Mouse (Mus musculus) hindbrain, embryonic 11.5 days (tissue): Measurements from ENCODE around the gene Kcnq1. TPM values are rescaled to one million over a fixed set of nuclear protein-coding genes. Genes with fewer than 3 reads are reported as not detected.

ENCODE experiments used
- ATAC-seq: fragments of 200-750 bp; cut with Nextera tagmentation; 2 replicates; pipeline ENCODE4 v1.8.0; 2017; ENCODE audit warnings: mild to moderate bottlenecking, moderate TSS enrichment, moderate library complexity; ENCODE audit not compliant: low FRiP score
- DNase-seq: peaks from one replicate; pipeline ENCODE4 v3.0.0-alpha.2; 2015; ENCODE audit warnings: low spot score
- H3K27ac ChIP-seq: fragments of 300-500 bp; sonication (generic); 2 replicates; pipeline ENCODE4 v1.5.1; 2014; ENCODE audit warnings: mild to moderate bottlenecking, low read depth, low read length
- H3K27me3 ChIP-seq: fragments of 300-500 bp; sonication (generic); 2 replicates; pipeline ENCODE4 v1.6.1; 2014; ENCODE audit warnings: mild to moderate bottlenecking, low read length, moderate library complexity, mixed read lengths; ENCODE audit not compliant: control insufficient read depth, insufficient read depth
- H3K36me3 ChIP-seq: fragments of 300-500 bp; sonication (generic); 2 replicates; pipeline ENCODE4 v1.6.1; 2014; ENCODE audit warnings: mild to moderate bottlenecking, low read length, moderate library complexity, mixed read lengths; ENCODE audit not compliant: control insufficient read depth, insufficient read depth
- H3K4me1 ChIP-seq: fragments of 300-500 bp; sonication (generic); replicated peaks from 2 replicates; pipeline ENCODE4 v1.6.1; 2014; ENCODE audit warnings: low read length, mixed read lengths; ENCODE audit not compliant: control insufficient read depth, insufficient read depth
- H3K4me2 ChIP-seq: fragments of 300-500 bp; sonication (generic); replicated peaks from 2 replicates; pipeline ENCODE4 v1.6.1; 2014; ENCODE audit warnings: mild to moderate bottlenecking, low read depth, low read length
- H3K4me3 ChIP-seq: fragments of 300-500 bp; sonication (generic); 2 replicates; pipeline ENCODE4 v1.5.1; 2014; ENCODE audit warnings: low read depth, low read length
- H3K9ac ChIP-seq: fragments of 300-500 bp; sonication (generic); 2 replicates; pipeline ENCODE4 v1.6.1; 2014; ENCODE audit warnings: low read depth, low read length
- H3K9me3 ChIP-seq: fragments of 300-500 bp; sonication (generic); 2 replicates; pipeline ENCODE4 v1.6.1; 2016; ENCODE audit warnings: low read length; ENCODE audit not compliant: control insufficient read depth
- WGBS: fragments of 180-500 bp; shearing (Covaris S2); extraction: QIAGEN DNeasy Blood & Tissue Kit; methylation state at CpG from one replicate; pipeline ENCODE4 v1.1.7; 2014; 5-methylcytosine and 5-hydroxymethylcytosine counted together
- polyA plus RNA-seq: library from polyadenylated mRNA; unstranded; fragments of >200 nt; fragmentation: Nextera tagmentation; extraction: Ambion mirVana; gene quantifications from 2 replicates; pipeline ENCODE4 v1.2.1, GENCODE M21; 2014

Kcnq1 gene
- polyA plus RNA-seq, 1 experiment from 2014 or later, result 1.7 TPM

DNA sequence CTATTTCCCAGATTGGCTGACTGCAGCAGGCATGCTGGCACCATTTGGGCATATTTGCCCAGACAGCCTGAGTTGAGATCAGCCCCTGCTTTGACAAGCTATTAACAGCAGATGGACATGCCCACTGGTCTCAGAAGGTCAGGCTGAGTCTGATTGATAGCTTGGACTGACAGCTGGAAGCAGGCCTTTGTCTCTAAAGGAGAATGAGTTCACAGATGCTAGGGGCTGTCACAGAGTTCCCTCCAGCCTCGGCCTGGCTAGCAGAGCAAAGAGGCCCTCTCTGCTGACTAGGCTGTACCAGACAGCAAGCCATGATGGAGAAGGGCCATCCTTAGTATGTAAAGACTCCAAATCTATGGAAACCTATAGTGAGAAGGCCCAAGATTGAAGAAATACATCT lies 280.5 kb downstream of the Kcnq1 start:
- DNase-seq (peak; percentile 38), ATAC-seq (peak; percentile 50)
- 0% methylated on average over 1 of the region's 1 CpGs for WGBS
- H3K27me3 ChIP-seq, result no peaks in the 10 kb centered on the region
- H3K9me3 ChIP-seq, result no peaks in the 10 kb centered on the region
- H3K4me1 ChIP-seq, result peaks cover 2% of the 10 kb centered on the region; the same call in 1 of the 2 replicates
- H3K36me3 ChIP-seq, result no peaks in the 10 kb centered on the region
- no peak overlapping the region for H3K4me2 ChIP-seq
- peak overlapping the region; percentile 30; the same call in 1 of the 2 replicates for H3K27ac ChIP-seq
- no peak overlapping the region for H3K4me3 ChIP-seq
- no peak overlapping the region for H3K9ac ChIP-seq

DNA sequence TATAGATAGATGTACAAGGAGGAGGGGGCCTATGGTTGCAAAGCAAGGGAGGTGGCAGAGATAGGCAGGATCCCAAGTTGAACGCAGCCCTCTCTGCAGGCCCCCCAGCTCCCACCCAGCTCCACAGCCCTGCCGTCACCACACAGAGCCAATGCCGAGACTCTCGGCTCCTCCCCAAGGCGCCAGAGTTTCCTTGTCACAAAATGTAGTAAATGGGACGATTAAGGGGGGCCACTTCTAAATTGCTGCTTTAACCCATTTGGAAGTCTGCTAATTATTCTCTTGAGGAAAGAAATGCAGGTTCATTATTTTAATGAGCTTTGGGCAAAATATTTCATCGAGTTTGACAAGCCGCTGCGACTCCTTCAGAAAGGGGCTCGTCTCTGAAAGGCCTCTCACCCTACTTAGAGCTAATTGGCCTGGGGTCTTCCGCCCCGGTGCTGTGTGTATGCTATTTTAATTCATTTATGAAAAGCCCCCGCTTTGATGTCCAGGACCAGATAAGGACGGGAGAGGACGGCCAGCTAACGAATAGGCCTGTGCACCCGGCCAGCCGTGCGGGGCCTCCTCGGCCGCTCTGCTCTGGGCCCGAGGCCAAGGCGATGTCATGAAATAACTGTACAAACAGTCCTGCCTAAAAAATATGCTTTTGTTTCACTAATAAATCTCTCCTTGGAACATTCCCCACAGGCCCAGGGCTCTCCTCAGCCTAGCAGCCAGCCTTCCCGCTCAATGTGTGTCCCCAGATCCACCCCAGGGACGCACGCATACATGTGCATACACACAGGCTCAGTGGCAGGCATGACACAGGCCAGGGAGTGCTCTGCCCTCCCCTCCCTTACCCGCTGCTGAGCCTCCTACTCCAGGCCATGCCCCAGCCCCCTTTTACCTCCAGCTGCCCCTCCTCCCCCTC lies 282.9 kb downstream of the Kcnq1 start:
- WGBS, result 72% methylated on average over 27 of the region's 27 CpGs
- no peak overlapping the region for H3K4me2 ChIP-seq
- no peak overlapping the region for H3K4me3 ChIP-seq
- peak; percentile 55 for ATAC-seq
- no peaks in the 10 kb centered on the region for H3K27me3 ChIP-seq
- H3K36me3 ChIP-seq, result no peaks in the 10 kb centered on the region
- no peak for DNase-seq
- H3K9ac ChIP-seq, result no peak overlapping the region
- H3K9me3 ChIP-seq, result no peaks in the 10 kb centered on the region
- peak overlapping the region; percentile 24; the same call in 1 of the 2 replicates for H3K27ac ChIP-seq
- H3K4me1 ChIP-seq, result peaks cover 2% of the 10 kb centered on the region; the same call in 1 of the 2 replicates

DNA sequence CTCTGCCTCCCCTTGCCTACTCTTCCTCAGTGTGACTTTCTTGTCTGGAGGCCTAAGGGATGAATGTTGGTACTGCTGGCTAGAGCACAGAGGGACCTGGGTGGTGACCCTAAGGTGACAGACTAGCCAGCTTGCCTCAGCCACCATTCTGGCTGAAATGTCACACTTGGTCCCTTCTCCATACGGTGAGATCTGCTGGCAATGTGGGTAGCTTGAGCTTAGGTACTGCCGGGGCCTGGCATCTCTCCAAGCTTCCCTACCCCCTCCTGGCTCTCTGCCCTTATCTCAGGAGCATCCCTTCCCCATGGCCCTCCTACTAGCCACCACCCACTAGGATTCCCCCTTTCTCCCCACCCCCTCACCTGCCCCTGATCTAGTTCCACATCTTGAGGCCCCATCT lies 283.7 kb downstream of the Kcnq1 start:
- H3K4me3 ChIP-seq, result no peak overlapping the region
- peaks cover 2% of the 10 kb centered on the region; the same call in 1 of the 2 replicates for H3K4me1 ChIP-seq
- no peaks in the 10 kb centered on the region for H3K27me3 ChIP-seq
- H3K27ac ChIP-seq, result no peak overlapping the region
- no peak overlapping the region for H3K9ac ChIP-seq
- no peak for DNase-seq
- H3K4me2 ChIP-seq, result no peak overlapping the region
- 84% methylated on average over 2 of the region's 2 CpGs for WGBS
- no peaks in the 10 kb centered on the region for H3K36me3 ChIP-seq
- H3K9me3 ChIP-seq, result no peaks in the 10 kb centered on the region
- 0 out of 2 replicates have a peak, but pooled peaks have one; percentile 11 for ATAC-seq

DNA sequence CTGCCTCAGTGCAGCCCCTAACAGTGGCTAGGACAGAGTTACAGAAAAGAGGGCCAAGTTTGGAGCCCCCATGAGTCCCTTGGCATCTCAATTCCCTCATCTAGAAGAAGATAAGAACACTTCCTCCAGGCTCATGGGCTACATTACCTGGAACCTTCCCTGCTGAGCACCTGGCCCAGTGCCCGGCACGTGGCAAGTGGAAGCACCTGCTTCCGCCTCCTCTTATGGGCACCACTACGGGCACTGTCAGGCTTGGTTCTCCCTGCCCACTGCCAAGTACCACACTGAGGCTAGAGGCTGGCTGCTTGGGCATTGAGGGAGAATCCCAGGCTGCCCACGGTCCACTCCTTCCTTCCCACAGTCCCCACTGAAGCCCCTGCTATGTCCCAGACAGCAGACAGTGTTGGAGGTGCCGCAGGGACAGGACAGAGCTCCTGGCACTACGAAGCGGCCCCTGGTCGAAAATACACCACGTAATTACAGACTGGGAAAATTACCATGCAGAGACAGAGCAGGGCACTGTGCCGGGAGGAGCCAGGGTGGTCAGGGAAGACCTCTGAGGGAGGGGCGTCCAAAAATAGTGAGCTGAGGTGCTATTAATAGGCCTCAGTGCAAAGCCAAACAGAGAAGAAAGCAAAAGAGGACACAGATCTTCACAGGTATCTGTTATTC lies 284.3 kb downstream of the Kcnq1 start:
- WGBS, result 86% methylated on average over 12 of the region's 12 CpGs
- Histone ChIP-seq H3K27ac (no peak overlapping the region), H3K9me3 (no peaks in the 10 kb centered on the region)

GRCm38 (mm10) chr7:143395113-143395563 lies 289.0 kb downstream of the Kcnq1 start:
- ATAC-seq (no peak), DNase-seq (no peak)
- Histone ChIP-seq H3K4me3 (no peak overlapping the region), H3K4me1 (no peaks in the 10 kb centered on the region), H3K4me2 (no peak overlapping the region), H3K9me3 (no peaks in the 10 kb centered on the region), H3K27me3 (no peaks in the 10 kb centered on the region), H3K36me3 (no peaks in the 10 kb centered on the region), H3K9ac (no peak overlapping the region), H3K27ac (no peak overlapping the region)
- 69% methylated on average over 9 of the region's 9 CpGs for WGBS

More for the DNA sequence above, 284.3 kb downstream of the Kcnq1 start:
- ATAC-seq (no peak), DNase-seq (no peak)
- Histone ChIP-seq H3K4me1 (peaks cover 2% of the 10 kb centered on the region; the same call in 1 of the 2 replicates), H3K9ac (no peak overlapping the region), H3K4me2 (no peak overlapping the region), H3K36me3 (no peaks in the 10 kb centered on the region), H3K4me3 (no peak overlapping the region), H3K27me3 (no peaks in the 10 kb centered on the region)

- Histone ChIP-seq H3K27me3 (no peaks in the 10 kb centered on the region), H3K9me3 (no peaks in the 10 kb centered on the region), H3K27ac (no peak overlapping the region), H3K4me2 (no peak overlapping the region), H3K4me1 (no peaks in the 10 kb centered on the region), H3K9ac (no peak overlapping the region), H3K36me3 (no peaks in the 10 kb centered on the region), H3K4me3 (no peak overlapping the region)
- no peak for DNase-seq
- WGBS, result 92% methylated on average over 10 of the region's 10 CpGs
- no peak for ATAC-seq
Measured at GRCm38 (mm10) chr7:143399756-143400155, 293.6 kb downstream of the Kcnq1 start.

- Histone ChIP-seq H3K9me3 (no peaks in the 10 kb centered on the region), H3K27ac (no peak overlapping the region), H3K4me3 (no peak overlapping the region), H3K4me1 (no peaks in the 10 kb centered on the region), H3K4me2 (no peak overlapping the region), H3K9ac (no peak overlapping the region), H3K36me3 (no peaks in the 10 kb centered on the region), H3K27me3 (no peaks in the 10 kb centered on the region)
- no peak for DNase-seq
- no peak for ATAC-seq
- 38% methylated on average over 6 of the region's 6 CpGs for WGBS
Measured at GRCm38 (mm10) chr7:143400599-143400998, 294.4 kb downstream of the Kcnq1 start.

DNA sequence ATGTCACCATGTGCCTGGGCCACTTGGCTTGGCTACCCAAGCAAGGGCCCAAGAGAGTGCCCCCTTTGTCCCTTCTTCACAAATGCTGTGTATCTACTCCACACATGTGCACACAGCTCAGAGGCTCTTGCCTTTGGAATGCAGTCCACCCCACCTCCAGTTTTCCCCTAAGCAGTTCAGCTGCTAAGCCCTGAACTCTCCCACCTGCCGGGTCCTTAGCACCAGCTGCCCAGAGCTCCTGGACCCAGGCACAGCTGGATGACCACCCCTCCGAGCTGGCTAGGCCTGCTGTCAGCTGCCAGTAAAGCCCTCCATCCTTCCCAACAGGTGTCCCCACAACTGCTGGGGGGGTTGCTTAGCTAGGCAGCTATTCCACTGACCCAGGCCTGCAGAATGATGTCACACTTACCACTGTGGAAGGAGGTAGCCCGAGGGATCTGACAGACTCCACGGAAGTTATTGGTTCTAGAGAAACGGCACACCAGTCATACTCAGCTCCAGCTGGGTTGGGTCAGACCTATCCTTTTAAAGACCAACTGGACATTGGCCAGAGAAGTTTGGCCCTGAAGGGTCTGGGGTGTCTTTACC lies 295.4 kb downstream of the Kcnq1 start:
- Histone ChIP-seq H3K36me3 (no peaks in the 10 kb centered on the region), H3K27ac (no peak overlapping the region), H3K4me1 (no peaks in the 10 kb centered on the region), H3K9me3 (no peaks in the 10 kb centered on the region), H3K4me2 (no peak overlapping the region), H3K9ac (no peak overlapping the region), H3K4me3 (no peak overlapping the region), H3K27me3 (no peaks in the 10 kb centered on the region)
- DNase-seq (no peak), ATAC-seq (no peak)
- 74% methylated on average over 5 of the region's 5 CpGs for WGBS
